Mouse (Mus musculus): Measurements from ENCODE around the gene Arhgap22. TPM values are rescaled to one million over a fixed set of nuclear protein-coding genes. Genes with fewer than 3 reads are reported as not detected.

Gene Arhgap22
- total RNA-seq, 2 experiments from 2014 or later = 0.97 to 1.2 TPM

DNA sequence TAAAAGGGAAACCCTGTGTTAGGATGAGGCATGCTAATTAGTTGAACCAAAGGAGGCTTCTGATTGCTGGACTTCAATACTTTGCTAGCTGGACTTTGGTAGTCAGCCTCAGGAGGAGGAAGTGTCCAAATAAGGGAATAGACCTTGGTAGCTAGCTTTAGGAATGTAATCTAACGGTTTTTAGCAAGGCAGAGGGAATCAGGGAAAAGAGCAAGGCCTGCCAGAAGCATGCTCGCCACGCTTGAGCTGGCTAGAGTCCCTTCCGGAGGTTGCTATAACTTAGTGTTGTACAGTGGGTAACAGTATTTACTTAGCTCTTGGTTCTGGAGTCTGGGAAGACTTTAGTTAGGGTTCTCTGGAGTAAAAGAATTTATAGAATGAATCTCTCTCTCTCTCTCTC is 96.9 kb downstream of the Arhgap22 start:
- intact Hi-C loops (cut with DNase I) = no loop called here
- Histone ChIP-seq H3K4me3 (no peak overlapping the region), H3K27ac (no peak overlapping the region)
- no peak for DNase-seq
- no peak for TF ChIP-seq CTCF (IDR thresholded peaks at IDR 0.05)

DNA sequence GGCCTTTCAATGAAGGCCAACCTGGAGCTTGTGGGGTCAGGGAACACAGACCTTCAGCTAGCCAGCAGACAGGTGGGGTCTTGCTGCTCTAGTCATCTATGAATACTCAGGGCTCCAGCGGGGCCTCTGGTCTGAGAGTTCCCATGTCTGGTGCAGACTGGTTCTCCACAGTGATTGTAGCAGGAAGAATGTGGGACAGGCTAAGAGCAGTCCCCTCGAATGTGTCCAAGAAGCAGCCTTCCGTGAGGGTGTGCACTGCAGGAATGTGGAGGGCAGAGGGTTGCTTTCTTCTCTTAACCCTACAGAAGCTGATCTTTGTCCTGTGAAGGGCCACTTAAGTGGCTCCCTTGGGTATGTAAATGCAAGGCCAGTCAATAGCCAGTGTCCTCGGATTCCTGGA is 98.5 kb downstream of the Arhgap22 start:
- Histone ChIP-seq H3K4me3 (no peak overlapping the region), H3K27ac (no peak overlapping the region)
- TF ChIP-seq CTCF (IDR thresholded peaks at IDR 0.05) = no peak
- DNase-seq = no peak
- intact Hi-C loops (cut with DNase I) = no loop called here

DNA sequence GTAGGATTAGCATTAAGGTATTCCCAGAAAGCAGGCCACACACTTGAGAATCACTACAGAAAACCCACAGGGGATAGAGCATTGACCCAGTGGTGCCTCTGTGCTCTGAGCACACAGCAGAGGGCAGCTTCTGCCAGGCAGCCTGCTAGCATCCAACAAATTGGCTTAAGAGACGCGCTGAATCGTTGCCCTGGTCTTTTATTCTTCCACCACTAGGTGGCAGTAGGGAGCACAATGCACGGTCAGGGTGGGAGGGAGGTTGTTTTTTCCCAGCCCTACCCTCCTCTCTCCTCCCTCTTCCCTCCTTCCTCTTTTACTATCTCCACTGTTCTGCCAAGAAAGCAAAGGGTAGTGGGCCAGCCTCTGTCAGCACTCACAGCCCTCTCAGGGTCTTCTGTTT is 99.8 kb downstream of the Arhgap22 start:
- peak; percentile 62 for DNase-seq
- peak; percentile 92 for TF ChIP-seq CTCF (IDR thresholded peaks at IDR 0.05)
- intact Hi-C loops (cut with DNase I) = loop anchor here (1.0 kb wide), 1 partner anchor 58 kb away; no protein-coding TSS in a partner anchor
- H3K27ac ChIP-seq = no peak overlapping the region
- H3K4me3 ChIP-seq = no peak overlapping the region

DNA sequence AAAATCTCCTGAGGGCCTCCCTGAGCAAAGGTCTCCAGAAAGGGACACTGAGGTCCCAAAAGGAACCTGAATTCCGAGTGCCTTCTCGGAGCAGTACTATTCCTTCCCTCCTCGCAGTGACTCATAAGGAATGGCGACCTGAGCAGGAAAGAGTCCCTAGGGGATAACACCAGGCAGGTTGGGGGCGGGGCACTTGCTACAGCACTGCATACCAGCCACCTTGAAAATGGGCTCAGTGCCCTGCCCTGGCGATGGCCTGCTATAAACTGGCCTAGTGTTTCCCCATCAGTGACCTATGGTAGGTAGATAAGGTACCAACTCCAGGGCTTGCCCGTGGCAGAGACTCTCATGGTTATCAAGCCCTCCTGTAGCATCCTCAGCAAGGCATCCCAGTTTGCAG is 100.3 kb downstream of the Arhgap22 start:
- DNase-seq = no peak
- intact Hi-C loops (cut with DNase I) = no loop called here
- no peak for TF ChIP-seq CTCF (IDR thresholded peaks at IDR 0.05)
- Histone ChIP-seq H3K4me3 (no peak overlapping the region), H3K27ac (no peak overlapping the region)

DNA sequence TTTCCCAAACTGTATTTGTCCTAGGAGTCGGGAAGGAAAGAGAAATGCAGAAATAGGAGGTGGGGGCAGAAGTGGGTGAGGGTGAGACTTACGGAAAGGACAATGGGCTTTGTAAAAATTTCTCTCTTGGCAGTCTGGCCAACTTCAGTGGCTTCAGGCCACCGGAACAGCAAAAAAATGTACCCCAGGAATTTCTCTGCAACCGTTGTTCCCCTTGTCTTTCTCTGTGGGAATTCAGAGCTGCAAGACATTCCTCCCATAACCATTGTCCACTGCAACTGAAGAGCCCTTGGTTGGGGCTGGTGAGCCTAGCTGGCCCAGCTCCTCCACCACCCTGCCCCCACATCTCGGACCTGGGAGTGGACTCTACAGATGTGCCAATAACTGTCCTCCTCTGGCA is 101.3 kb downstream of the Arhgap22 start:
- Histone ChIP-seq H3K27ac (no peak overlapping the region), H3K4me3 (no peak overlapping the region)
- TF ChIP-seq CTCF (IDR thresholded peaks at IDR 0.05) = no peak
- intact Hi-C loops (cut with DNase I) = no loop called here
- DNase-seq = no peak

DNA sequence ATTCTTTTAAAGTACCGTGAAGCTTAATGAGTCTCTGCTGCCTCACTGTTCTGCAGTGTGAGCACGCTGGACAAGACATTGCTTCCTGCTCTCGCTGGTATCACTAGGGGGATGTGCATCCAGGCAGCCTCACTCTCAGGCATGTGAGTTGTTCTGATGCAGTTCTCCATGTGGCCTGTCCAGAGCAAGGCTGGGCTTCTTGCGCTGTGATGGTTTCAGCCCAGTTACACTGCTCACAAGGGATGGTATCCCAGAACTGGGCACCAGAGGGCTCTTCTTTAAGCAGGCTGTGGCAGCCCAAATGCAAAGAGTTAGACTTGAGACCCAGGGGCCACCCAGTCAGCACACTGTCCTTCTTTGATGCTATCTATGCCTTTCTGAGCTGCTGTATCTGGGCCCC is 101.9 kb downstream of the Arhgap22 start:
- intact Hi-C loops (cut with DNase I) = no loop called here
- no peak for DNase-seq
- no peak for TF ChIP-seq CTCF (IDR thresholded peaks at IDR 0.05)
- Histone ChIP-seq H3K4me3 (no peak overlapping the region), H3K27ac (no peak overlapping the region)

DNA sequence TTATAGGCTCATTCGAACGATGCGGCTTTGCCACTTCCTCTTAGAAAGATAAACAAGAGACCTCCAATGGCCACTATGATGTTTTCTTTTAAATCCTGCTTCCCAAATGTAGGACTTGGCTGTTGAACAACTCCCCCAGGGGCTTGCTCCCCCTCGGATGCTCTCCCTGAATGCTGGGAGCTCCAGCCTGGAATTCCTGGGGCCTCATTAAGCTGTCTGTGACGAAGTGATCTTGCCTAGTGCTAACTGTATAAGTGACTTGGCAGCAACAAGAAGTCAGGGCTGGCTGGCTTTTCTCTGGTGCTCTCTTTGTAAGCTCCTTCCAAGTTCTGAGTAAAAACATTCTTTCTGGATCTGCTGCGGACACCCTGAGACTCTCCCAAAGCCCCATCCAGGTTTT is 104.1 kb downstream of the Arhgap22 start:
- no peak overlapping the region for H3K4me3 ChIP-seq
- intact Hi-C loops (cut with DNase I) = no loop called here
- no peak for TF ChIP-seq CTCF (IDR thresholded peaks at IDR 0.05)
- no peak overlapping the region for H3K27ac ChIP-seq
- no peak for DNase-seq

DNA sequence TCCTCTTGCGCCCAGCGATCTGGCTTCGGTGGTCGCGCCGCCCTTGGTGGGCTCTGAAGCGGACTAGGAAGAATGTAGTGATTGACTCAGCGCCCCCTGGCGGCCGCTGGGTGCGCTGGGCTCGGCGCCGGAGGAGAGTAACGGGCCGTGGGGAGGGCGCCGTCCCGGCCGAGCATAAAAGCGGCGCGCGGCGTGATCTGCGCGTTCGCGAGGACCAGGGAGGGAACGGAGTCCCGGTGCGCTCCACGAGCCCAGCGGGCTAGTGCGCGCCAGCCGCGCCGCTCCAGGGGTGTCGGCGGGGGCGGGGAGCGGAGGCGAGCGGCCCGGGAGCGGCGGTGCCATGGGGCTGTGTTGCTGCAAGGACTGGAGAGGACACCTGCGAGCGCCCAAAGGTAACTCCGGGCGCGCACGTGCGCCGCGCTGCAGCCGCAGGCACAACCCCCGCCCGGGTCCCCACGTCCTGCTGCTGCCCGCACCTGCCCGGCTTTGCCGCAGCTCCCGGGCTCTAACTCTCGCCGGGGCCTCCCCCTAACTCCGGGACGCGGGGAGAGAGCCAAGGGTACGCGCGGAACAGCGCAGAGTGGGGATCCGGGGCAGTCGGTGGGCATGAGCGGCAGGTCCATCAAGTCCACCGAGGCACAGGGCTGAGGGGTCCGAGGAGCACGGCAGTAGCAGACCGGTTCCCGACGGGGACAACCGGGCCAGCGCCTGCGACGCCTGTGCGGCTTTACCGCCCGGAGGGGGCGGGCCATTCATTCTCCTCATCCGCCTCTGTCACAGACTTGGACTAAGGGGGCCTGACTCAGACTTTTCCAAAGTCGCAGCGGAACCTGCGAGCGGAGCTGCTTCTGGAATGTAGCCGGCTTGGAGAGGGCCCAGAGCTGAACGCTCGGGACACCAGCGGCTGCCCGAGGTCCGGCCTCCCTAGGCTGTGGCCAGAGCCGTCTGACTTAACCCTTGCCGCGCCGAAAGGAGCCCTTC is 106.0 kb downstream of the Arhgap22 start:
- Histone ChIP-seq H3K27ac (peak overlapping the region; percentile 46), H3K4me3 (peak overlapping the region; percentile 82)
- peak; percentile 87 for DNase-seq
- intact Hi-C loops (cut with DNase I) = loop anchor here (10.0 kb wide), 1 partner anchor 125 kb away; the partner anchor contains the start of gene Mapk8
- TF ChIP-seq CTCF (IDR thresholded peaks at IDR 0.05) = peak; percentile 93; the same call in 1 of the 2 replicates

DNA sequence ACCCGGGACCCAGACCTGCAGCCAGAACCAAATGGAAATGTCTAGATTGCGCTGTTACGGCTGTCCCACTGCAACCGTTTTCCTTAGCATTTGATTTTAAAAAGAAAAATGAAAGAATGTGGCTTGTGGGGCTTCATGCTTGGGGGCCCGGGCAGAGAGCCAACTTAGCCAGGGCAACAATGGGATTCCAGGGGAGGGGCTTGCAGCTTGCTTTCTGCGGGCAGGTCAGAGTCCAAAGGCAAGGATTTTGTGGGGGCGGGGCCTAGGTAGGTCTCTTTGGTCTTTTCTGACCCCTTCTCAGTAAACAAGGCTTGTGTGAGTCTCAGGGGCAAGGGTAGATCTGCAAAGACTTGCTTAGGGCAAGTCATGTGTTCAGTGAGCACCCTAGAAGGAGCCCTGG is 107.0 kb downstream of the Arhgap22 start:
- intact Hi-C loops (cut with DNase I) = loop anchor here (10.0 kb wide), 1 partner anchor 124 kb away; the partner anchor contains the start of gene Mapk8
- H3K4me3 ChIP-seq = peak overlapping the region; percentile 82
- DNase-seq = no peak
- H3K27ac ChIP-seq = no peak overlapping the region
- TF ChIP-seq CTCF (IDR thresholded peaks at IDR 0.05) = no peak

DNA sequence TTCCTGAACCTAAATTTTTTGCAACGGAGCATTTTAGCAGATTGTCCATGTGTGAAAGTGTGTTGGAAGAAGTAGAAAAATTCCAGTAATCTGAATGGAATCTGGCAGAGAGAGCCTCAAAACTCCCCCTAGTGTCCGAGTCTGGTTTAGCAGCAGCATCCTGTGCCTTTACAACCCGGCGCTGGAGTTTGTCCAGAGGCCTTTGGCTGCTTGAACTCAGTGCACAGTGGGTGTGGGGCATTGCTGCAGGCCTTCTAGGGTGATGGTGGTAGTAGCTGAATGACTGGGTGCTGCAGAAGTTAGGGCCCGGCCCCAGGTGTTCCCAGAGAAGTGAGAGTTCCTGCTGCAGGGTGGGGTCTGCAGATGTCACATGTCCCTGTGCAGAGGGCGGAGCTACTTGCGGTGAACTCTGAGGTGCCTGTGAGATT is 108.8 kb downstream of the Arhgap22 start:
- peak; percentile 79 for DNase-seq
- H3K4me3 ChIP-seq = no peak overlapping the region
- intact Hi-C loops (cut with DNase I) = loop anchor here (10.0 kb wide), 1 partner anchor 122 kb away; the partner anchor contains the start of gene Mapk8
- TF ChIP-seq CTCF (IDR thresholded peaks at IDR 0.05) = peak; percentile 85
- H3K27ac ChIP-seq = no peak overlapping the region

DNA sequence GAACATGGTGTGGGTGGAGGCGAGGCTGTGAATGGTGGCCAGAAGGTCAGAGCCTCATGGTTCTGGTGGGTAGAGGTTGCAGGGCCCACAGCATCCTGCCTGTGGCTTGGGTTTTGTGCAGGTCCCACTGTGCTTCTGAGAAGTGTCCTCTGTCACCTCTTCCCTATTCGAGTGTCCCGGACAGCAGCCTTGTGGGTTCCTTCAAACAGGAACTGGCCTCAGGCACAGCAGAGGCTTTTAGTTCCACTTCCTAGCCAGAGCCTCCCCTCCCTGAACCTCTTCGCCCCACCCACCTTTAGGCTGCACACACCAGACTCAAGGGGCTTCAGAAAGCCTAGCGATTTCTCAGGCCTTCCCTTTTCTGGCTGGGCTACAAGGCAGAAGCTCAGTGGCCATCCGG is 110.7 kb downstream of the Arhgap22 start:
- intact Hi-C loops (cut with DNase I) = loop anchor here (10.0 kb wide), 1 partner anchor 120 kb away; the partner anchor contains the start of gene Mapk8

DNA sequence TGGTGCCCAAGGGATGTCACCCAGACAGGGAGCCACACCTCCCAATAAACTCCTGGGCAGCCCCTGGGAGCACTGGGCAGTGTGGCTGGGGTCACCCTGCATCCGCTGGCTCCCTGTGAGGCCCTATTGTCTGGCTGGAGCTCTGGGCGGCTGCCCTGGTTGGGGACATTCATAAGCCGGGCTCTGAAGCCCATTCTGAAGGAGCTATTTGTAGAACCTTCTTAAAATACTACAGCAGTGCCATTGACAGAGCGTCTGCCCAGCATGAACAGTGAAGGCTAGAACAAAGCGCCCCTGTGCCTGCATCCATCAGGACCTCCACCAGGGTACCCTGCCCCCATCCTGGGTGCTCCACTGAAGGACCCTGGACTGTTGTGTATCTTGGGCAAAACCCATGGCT is 114.5 kb downstream of the Arhgap22 start:
- TF ChIP-seq CTCF (IDR thresholded peaks at IDR 0.05) = no peak
- Histone ChIP-seq H3K4me3 (no peak overlapping the region), H3K27ac (no peak overlapping the region)
- DNase-seq = no peak
- intact Hi-C loops (cut with DNase I) = loop anchor here (10.0 kb wide), 1 partner anchor 116 kb away; the partner anchor contains the start of gene Mapk8

More for the DNA sequence above, 110.7 kb downstream of the Arhgap22 start:
- no peak for DNase-seq
- Histone ChIP-seq H3K4me3 (no peak overlapping the region), H3K27ac (no peak overlapping the region)
- no peak for TF ChIP-seq CTCF (IDR thresholded peaks at IDR 0.05)

DNA sequence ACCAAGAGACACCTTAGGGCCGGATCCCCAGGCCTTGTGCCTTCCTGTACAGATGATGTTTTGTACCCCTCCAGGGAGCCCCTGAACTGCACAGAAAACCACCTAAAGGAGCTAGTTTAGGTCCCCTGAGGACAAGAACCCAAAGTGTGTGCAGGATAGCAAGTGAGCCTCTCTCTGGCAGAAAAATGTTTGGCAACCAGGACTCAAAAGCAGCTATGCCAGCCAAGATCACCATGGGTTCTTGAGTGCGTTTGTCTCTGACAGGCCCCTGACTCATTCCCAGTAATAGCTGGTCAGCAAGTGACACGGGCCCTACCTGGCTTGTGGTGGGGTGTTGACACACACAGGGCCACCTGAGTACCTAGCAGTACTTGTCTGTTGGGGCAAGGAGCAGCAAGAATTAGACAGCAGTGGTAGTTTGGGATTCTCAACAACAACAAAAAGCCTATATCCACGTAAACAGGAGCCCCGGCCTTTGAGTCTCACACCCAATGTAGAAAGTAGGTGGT is 115.5 kb downstream of the Arhgap22 start:
- intact Hi-C loops (cut with DNase I) = loop anchor here (10.0 kb wide), 1 partner anchor 115 kb away; the partner anchor contains the start of gene Mapk8
- Histone ChIP-seq H3K27ac (no peak overlapping the region), H3K4me3 (no peak overlapping the region)
- no peak for TF ChIP-seq CTCF (IDR thresholded peaks at IDR 0.05)
- DNase-seq = no peak
